Mouse (Mus musculus) limb, embryonic 14.5 days (tissue): Measurements from ENCODE around the gene Dennd1b. TPM values are rescaled to one million over a fixed set of nuclear protein-coding genes. Genes with fewer than 3 reads are reported as not detected.

Experiments used
- ATAC-seq: fragments of 200-750 bp; cut with Nextera tagmentation; 2 replicates; pipeline ENCODE4 v1.8.0; 2017; ENCODE audit warnings: low read depth, moderate number of reproducible peaks, moderate TSS enrichment; ENCODE audit not compliant: low FRiP score
- DNase-seq: peaks from one replicate; pipeline ENCODE4 v3.0.0-alpha.2; 2015; ENCODE audit warnings: low spot score
- H3K27ac ChIP-seq: fragments of 300-500 bp; sonication (generic); replicated peaks from 2 replicates; pipeline ENCODE4 v1.5.1; 2014; ENCODE audit warnings: low read depth, mild to moderate bottlenecking, low read length, moderate library complexity, mixed read lengths
- H3K27me3 ChIP-seq: fragments of 300-500 bp; sonication (generic); 2 replicates; pipeline ENCODE4 v1.6.1; 2014; ENCODE audit warnings: low read length, mixed read lengths; ENCODE audit not compliant: control insufficient read depth, insufficient read depth
- H3K36me3 ChIP-seq: fragments of 300-500 bp; sonication (generic); 2 replicates; pipeline ENCODE4 v1.6.1; 2014; ENCODE audit warnings: mild to moderate bottlenecking, low read length, moderate library complexity, mixed read lengths; ENCODE audit not compliant: control insufficient read depth, insufficient read depth
- H3K4me1 ChIP-seq: fragments of 300-500 bp; sonication (generic); 2 replicates; pipeline ENCODE4 v1.6.1; 2014; ENCODE audit warnings: antibody characterized with exemption, low read length, mixed read lengths; ENCODE audit not compliant: control insufficient read depth, insufficient read depth
- H3K4me2 ChIP-seq: fragments of 300-500 bp; sonication (generic); replicated peaks from 2 replicates; pipeline ENCODE4 v1.6.1; 2014; ENCODE audit warnings: low read depth, mild to moderate bottlenecking, low read length, moderate library complexity; ENCODE audit not compliant: severe bottlenecking
- H3K4me3 ChIP-seq: fragments of 300-500 bp; sonication (generic); replicated peaks from 2 replicates; pipeline ENCODE4 v1.5.1; 2014; ENCODE audit warnings: low read length
- H3K9ac ChIP-seq: fragments of 300-500 bp; sonication (generic); 2 replicates; pipeline ENCODE4 v1.6.1; 2014; ENCODE audit warnings: mild to moderate bottlenecking, low read depth, low read length, moderate library complexity; ENCODE audit not compliant: severe bottlenecking
- H3K9me3 ChIP-seq: fragments of 300-500 bp; sonication (generic); 2 replicates; pipeline ENCODE4 v1.6.1; 2016; ENCODE audit warnings: low read length; ENCODE audit not compliant: control insufficient read depth
- POLR2A ChIP-seq: fragments of 200-500 bp; IDR thresholded peaks from 2 replicates; pipeline ENCODE4 v1.8.0; 2012; ENCODE audit warnings: inconsistent platforms, mild to moderate bottlenecking, moderate library complexity, borderline replicate concordance; ENCODE audit not compliant: insufficient read depth, insufficient read length; ENCODE audit errors: extremely low read depth
- WGBS: fragments of 180-500 bp; shearing (Covaris S2); extraction: QIAGEN DNeasy Blood & Tissue Kit; methylation state at CpG from one replicate; pipeline ENCODE4 v1.1.7; 2014; 5-methylcytosine and 5-hydroxymethylcytosine counted together
- polyA plus RNA-seq, 2 experiments: library from polyadenylated mRNA; depleted of rRNA in 1 of 2; stranded (reverse) in 1 of 2; unstranded in 1 of 2; fragments of >200 nt; fragmentation: Nextera tagmentation in 1 of 2; extraction: Ambion mirVana in 1 of 2; gene quantifications; 2 replicates each; pipeline versions ENCODE4 v1.2.1 to v1.2.3; 2012 to 2014

Gene Dennd1b
- 3.0 and 4.0 TPM in 2 replicates for polyA plus RNA-seq (2012; rRNA removed)
- 7.2 and 9.5 TPM in 2 replicates for polyA plus RNA-seq (2014; fragmentation: Nextera tagmentation; extraction: Ambion mirVana)

DNA sequence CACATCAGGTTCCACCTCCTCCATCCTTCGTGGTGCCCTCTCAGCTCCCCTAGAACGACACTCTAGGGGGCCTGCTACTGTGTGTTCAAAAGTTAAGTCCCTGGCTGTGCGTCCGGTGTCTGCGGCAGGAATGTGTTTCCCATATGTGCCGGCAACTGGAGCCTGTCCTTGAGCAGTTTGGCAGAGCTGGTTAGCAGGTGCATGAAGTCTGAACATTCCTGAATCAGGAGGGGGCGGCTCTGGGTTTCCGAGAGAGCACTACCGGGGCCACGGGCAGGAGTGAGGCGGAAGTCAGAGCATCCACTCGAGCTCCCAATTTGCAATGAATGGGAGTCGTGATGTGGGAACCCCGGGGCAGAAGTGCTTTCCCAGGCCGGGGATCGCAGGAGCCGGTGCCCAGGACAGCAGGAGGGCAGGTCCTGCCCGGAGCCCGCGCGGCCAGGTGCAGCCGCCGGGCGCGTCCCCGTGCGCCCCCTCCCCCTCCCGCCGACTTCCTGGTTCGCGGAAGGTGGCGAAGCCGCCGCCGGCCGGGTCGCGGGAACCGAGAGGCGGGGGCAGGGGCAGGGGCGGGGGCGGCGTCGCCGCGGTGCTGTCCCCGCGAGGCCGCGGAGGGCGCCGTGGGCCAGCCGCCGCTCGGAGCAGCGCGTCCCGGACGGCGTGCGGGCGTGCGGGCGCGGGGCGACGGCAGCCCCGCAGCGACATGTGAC, at the start of gene Dennd1b:
Gene Dennd1b (plus strand): TSS at position 275 of the 707 bp plus-strand sequence.
- Histone ChIP-seq H3K4me3 (peak within 1 kb of the TSS; percentile 73), H3K9me3 (no peaks in the 10 kb centered on the region), H3K27ac (peak within 1 kb of the TSS; percentile 79), H3K4me1 (peaks cover 19% of the 10 kb centered on the region), H3K4me2 (peak within 1 kb of the TSS; percentile 65), H3K9ac (peak within 1 kb of the TSS; percentile 94), H3K27me3 (no peaks in the 10 kb centered on the region), H3K36me3 (no peaks in the 10 kb centered on the region)
- DNase-seq (peak; percentile 70), ATAC-seq (peak; percentile 80)
- WGBS: 0% methylated on average over 17 of the region's 69 CpGs
- TF ChIP-seq POLR2A: no peak

DNA sequence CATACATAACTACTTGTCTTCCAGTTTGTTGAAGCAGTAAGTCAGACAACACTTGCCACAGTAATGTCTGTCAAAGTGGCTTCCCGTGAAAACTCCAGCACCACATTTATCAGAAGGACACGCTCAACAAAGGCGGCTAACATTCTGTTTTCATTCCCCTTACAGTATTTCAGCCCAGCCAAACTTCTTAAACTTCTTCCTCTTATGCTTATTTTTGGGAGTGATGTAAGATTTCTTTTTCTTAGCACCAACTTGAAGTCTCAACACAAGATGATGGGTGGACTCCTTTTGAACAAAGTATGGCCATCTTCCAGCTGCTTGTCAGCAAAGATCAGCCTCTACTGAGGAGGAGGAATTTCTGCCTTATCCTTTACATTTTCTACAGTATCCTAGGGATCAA, 47.6 kb upstream of the Dennd1b start:
- ATAC-seq: no peak
- Histone ChIP-seq H3K27ac (no peak overlapping the region), H3K4me3 (no peak overlapping the region), H3K9me3 (no peaks in the 10 kb centered on the region), H3K4me2 (no peak overlapping the region), H3K9ac (no peak overlapping the region), H3K4me1 (no peaks in the 10 kb centered on the region), H3K27me3 (no peaks in the 10 kb centered on the region), H3K36me3 (no peaks in the 10 kb centered on the region)
- TF ChIP-seq POLR2A: no peak
- DNase-seq: no peak
- 93% methylated on average over 3 of the region's 3 CpGs for WGBS

DNA sequence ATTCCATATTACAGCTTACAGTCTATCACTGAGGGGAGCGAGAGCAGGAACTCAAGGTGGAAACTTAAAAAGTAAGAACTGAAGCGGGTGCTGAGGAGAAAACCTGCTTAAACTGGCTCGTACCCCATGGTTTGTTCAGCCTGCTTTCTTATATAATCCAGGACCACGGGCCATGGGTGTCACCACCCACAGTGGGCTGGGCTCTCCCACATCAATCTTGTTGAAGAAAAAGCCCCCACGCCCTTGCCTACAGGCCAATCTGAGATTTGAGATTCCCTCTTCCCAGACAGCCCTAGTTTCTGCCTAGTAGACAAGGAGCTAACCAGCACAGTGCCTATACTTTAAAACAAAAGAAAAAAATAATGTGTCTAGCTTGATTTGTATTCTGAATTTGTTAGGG, 43.6 kb upstream of the Dennd1b start:
- ATAC-seq (no peak), DNase-seq (no peak)
- no peak overlapping the region for H3K9ac ChIP-seq
- no peaks in the 10 kb centered on the region for H3K9me3 ChIP-seq
- no peak overlapping the region for H3K4me3 ChIP-seq
- WGBS: 78% methylated on average over 5 of the region's 5 CpGs
- no peaks in the 10 kb centered on the region for H3K27me3 ChIP-seq
- H3K4me2 ChIP-seq: no peak overlapping the region
- TF ChIP-seq POLR2A: no peak
- no peak overlapping the region for H3K27ac ChIP-seq
- no peaks in the 10 kb centered on the region for H3K4me1 ChIP-seq
- no peaks in the 10 kb centered on the region for H3K36me3 ChIP-seq

DNA sequence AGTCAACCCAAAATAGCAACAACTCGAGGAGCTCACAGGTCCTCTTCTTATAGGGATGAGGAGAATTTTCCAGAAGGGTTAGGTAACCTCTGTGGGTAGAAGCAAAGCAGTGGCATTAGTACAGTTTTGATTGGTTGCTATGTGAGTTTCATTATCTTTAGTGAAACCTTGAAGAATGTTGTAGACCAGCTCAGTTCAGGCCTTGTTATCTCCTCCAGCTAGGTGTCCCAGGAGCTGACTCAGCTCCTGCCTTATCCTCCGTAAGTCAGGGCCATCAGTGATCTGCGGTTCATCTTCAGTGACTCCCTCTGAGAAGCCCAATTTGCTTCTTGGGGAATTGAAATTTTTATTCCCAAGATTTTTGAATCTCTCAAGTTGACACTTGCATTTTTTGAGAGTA, 43.2 kb upstream of the Dennd1b start:
- H3K27ac ChIP-seq: no peak overlapping the region
- DNase-seq (no peak), ATAC-seq (no peak)
- no peak overlapping the region for H3K4me2 ChIP-seq
- WGBS: 88% methylated on average over 3 of the region's 3 CpGs
- no peaks in the 10 kb centered on the region for H3K27me3 ChIP-seq
- H3K4me1 ChIP-seq: no peaks in the 10 kb centered on the region
- H3K36me3 ChIP-seq: no peaks in the 10 kb centered on the region
- TF ChIP-seq POLR2A: no peak
- H3K4me3 ChIP-seq: no peak overlapping the region
- H3K9me3 ChIP-seq: no peaks in the 10 kb centered on the region
- H3K9ac ChIP-seq: no peak overlapping the region

DNA sequence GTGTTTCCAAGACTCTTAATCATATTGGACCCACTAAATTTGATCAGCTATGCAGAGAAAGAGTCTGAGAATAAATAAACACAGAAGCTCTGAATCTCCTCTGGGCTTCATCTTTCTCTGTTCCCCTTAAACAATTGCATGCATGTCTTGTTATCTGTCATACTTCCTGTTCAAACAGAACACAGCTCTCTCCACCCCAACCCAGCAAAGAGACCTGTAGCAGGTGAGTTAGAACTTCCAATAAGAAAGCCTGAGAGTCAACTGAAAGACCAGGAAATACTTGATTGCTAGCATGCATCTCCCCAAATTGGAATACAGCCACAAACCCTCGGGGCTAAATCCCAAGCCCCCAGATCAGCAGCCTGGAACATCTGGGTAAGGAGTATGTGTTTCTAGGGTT, 42.4 kb upstream of the Dennd1b start:
- DNase-seq (no peak), ATAC-seq (no peak)
- no peak for TF ChIP-seq POLR2A
- no peaks in the 10 kb centered on the region for H3K27me3 ChIP-seq
- 52% methylated on average over 1 of the region's 1 CpGs for WGBS
- no peak overlapping the region for H3K27ac ChIP-seq
- H3K36me3 ChIP-seq: no peaks in the 10 kb centered on the region
- no peak overlapping the region for H3K4me2 ChIP-seq
- H3K4me3 ChIP-seq: no peak overlapping the region
- no peaks in the 10 kb centered on the region for H3K4me1 ChIP-seq
- H3K9ac ChIP-seq: no peak overlapping the region
- no peaks in the 10 kb centered on the region for H3K9me3 ChIP-seq

DNA sequence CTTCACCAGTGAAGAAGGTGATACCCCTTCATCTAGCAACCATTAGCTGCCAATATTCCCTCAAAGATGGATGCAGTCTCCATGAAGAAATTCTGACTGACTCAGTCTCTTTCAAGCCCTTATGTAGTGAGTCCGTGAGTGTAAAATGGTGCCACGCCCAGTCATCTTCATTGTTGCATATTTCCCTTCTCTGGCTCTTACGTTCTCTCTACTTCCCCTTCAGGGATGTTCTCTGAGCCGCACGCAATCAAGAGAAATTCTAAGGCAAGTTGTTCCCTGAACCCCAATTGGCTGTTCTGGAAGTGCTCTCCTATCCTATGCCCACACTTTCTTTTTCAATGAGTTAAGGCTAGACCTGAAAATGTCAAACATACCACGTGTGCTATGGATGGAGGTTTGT, 40.3 kb upstream of the Dennd1b start:
- Histone ChIP-seq H3K4me2 (no peak overlapping the region), H3K9me3 (no peaks in the 10 kb centered on the region), H3K9ac (no peak overlapping the region), H3K4me1 (no peaks in the 10 kb centered on the region), H3K36me3 (no peaks in the 10 kb centered on the region), H3K4me3 (no peak overlapping the region), H3K27ac (no peak overlapping the region), H3K27me3 (no peaks in the 10 kb centered on the region)
- ATAC-seq: no peak
- DNase-seq: no peak
- TF ChIP-seq POLR2A: no peak
- 85% methylated on average over 6 of the region's 6 CpGs for WGBS
